Comparison of ENCODE assay signal across 9 mouse cellular contexts in the genomic region with DNA sequence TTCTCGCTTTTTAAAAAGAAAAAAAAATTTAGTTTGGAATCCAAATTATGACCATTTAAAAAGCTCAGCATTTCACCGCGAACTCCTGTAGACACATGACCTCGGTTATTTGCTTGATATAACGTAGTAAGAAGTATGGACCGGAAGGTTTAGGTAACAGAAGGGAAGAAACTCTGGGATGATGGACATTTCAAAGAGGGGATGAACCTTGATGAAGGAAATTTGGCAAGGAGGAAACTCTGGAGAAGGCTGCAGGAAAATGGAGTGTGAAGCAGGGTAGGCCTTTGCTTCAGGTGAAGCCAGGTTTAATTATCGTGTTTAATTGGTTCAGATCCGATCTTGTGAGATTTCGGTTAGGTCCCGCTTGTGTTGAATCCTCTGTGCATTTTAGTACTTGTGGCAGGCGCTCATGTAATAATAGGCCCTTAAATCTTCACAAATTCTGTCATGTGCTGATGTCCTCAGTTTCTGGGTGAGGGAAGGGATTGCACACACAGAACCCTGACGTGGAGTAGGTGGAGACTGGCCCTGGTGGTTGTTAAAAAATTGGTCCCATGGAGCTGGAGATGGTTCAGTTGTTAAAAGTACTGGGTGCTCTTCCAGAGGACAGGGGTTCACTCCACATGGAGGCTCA. TPM values are rescaled to one million over a fixed set of nuclear protein-coding genes. Genes with fewer than 3 reads are reported as not detected.
DNase-seq lines count a peak whose midpoint lies in the region; ATAC-seq and TF ChIP-seq lines count a peak whose summit lies in the region.
"Had no signal": no experiment of that assay in that cellular context is flagged by ENCODE, and none has a peak within 500 bp of the region (broad histone marks: within the 10 kb centered on the region; RNA-seq: fewer than 3 reads in every experiment).

No protein-coding gene starts in this region.

- WGBS in neural tube, embryonic 11.5 days: 39% methylated on average over 12 of the region's 12 CpGs
- WGBS in limb, embryonic 14.5 days: 24% methylated on average over 12 of the region's 12 CpGs
- WGBS in stomach, embryonic 16.5 days: 27% methylated on average over 12 of the region's 12 CpGs

- H3K36me3 ChIP-seq in neural tube, embryonic 11.5 days (ENCODE audit: control insufficient read depth, insufficient read depth, low read length): no peaks in the 10 kb centered on the region; the same call in 1 of the 2 replicates
- H3K36me3 ChIP-seq in limb, embryonic 14.5 days (ENCODE audit: control insufficient read depth, insufficient read depth, low read length): peaks cover 20% of the 10 kb centered on the region
- H3K36me3 ChIP-seq in stomach, embryonic 16.5 days (ENCODE audit: control insufficient read depth, insufficient read depth, low read length): no peaks in the 10 kb centered on the region

- H3K9ac ChIP-seq in neural tube, embryonic 11.5 days (ENCODE audit: low read length): peak overlapping the region; percentile 96
- H3K9ac ChIP-seq in limb, embryonic 14.5 days (ENCODE audit: low read depth, low read length, severe bottlenecking): peak overlapping the region; percentile 95
- H3K9ac ChIP-seq in stomach, embryonic 16.5 days (ENCODE audit: low read length): peak overlapping the region; percentile 86

- H3K27me3 ChIP-seq in neural tube, embryonic 11.5 days (ENCODE audit: control insufficient read depth, insufficient read depth, low read length): no peaks in the 10 kb centered on the region
- no peaks in the 10 kb centered on the region for H3K27me3 ChIP-seq in limb, embryonic 14.5 days (ENCODE audit: control insufficient read depth, insufficient read depth, low read length)
- no peaks in the 10 kb centered on the region for H3K27me3 ChIP-seq in stomach, embryonic 16.5 days (ENCODE audit: control insufficient read depth, insufficient read depth, low read length)

- TF ChIP-seq POLR2A in limb, embryonic 14.5 days (IDR thresholded peaks at IDR 0.05; ENCODE audit: borderline replicate concordance, extremely low read depth, insufficient read depth, insufficient read length): no peak

- H3K27ac ChIP-seq in neural tube, embryonic 11.5 days (ENCODE audit: low read depth, low read length): no peak overlapping the region
- 0 out of 2 replicates have a peak overlapping the region, but pooled peaks have one; percentile 8 for H3K27ac ChIP-seq in limb, embryonic 14.5 days (replicated peaks; ENCODE audit: low read depth, low read length)
- peak overlapping the region; percentile 82 for H3K27ac ChIP-seq in stomach, embryonic 16.5 days (ENCODE audit: low read length)

- DNase-seq in CD4-positive, CD25-positive, alpha-beta regulatory T cell, adult 2 months (ENCODE audit: low read depth, low spot score): peak; percentile 23
- DNase-seq in neural tube, embryonic 11.5 days (ENCODE audit: low spot score): no peak
- DNase-seq in neural tube, embryonic 10.5 days (ENCODE audit: extremely low spot score, low spot score): no peak
- no peak for DNase-seq in limb, embryonic 14.5 days (ENCODE audit: low spot score)
- DNase-seq in layer of hippocampus, adult 8-10 months (ENCODE audit: low spot score in 2 of 2): no peak
- no peak for DNase-seq in cerebellum, adult 8-10 months

- no peaks in the 10 kb centered on the region for H3K9me3 ChIP-seq in neural tube, embryonic 11.5 days (ENCODE audit: control insufficient read depth, low read length)
- H3K9me3 ChIP-seq in limb, embryonic 14.5 days (ENCODE audit: control insufficient read depth, low read length): no peaks in the 10 kb centered on the region
- H3K9me3 ChIP-seq in stomach, embryonic 16.5 days (replicated peaks; ENCODE audit: control insufficient read depth, low read length): no peaks in the 10 kb centered on the region

- H3K4me3 ChIP-seq in neural tube, embryonic 11.5 days (ENCODE audit: low read depth, low read length): peak overlapping the region; percentile 96
- H3K4me3 ChIP-seq in limb, embryonic 14.5 days (replicated peaks; ENCODE audit: low read length): peak overlapping the region; percentile 96
- H3K4me3 ChIP-seq in stomach, embryonic 16.5 days (replicated peaks; ENCODE audit: low read length): peak overlapping the region; percentile 71

- ATAC-seq in CD4-positive, CD25-positive, alpha-beta regulatory T cell, adult 4 months: no peak
- no peak for ATAC-seq in neural tube, embryonic 11.5 days (ENCODE audit: insufficient read depth, low FRiP score, low TSS enrichment)
- no peak for ATAC-seq in limb, embryonic 14.5 days (ENCODE audit: low FRiP score, low read depth)
- no peak for ATAC-seq in stomach, embryonic 16.5 days (ENCODE audit: insufficient read depth, low FRiP score)

- H3K4me1 ChIP-seq in neural tube, embryonic 11.5 days (ENCODE audit: control insufficient read depth, insufficient read depth, low read length): no peaks in the 10 kb centered on the region
- H3K4me1 ChIP-seq in limb, embryonic 14.5 days (ENCODE audit: control insufficient read depth, insufficient read depth, low read length): peaks cover 15% of the 10 kb centered on the region
- H3K4me1 ChIP-seq in stomach, embryonic 16.5 days (ENCODE audit: control insufficient read depth, insufficient read depth, low read length): peaks cover 19% of the 10 kb centered on the region

- peak overlapping the region; percentile 55 for H3K4me2 ChIP-seq in neural tube, embryonic 11.5 days (ENCODE audit: low read depth)
- peak overlapping the region; percentile 71 for H3K4me2 ChIP-seq in limb, embryonic 14.5 days (replicated peaks; ENCODE audit: low read depth, low read length, severe bottlenecking)
- H3K4me2 ChIP-seq in stomach, embryonic 16.5 days (ENCODE audit: low read depth, low read length): peak overlapping the region; percentile 89

RNA-seq across cellular contexts. Expression of a gene that starts 2.2 kb away (rescaled TPM):
- polyA plus RNA-seq in CD4-positive, CD25-positive, alpha-beta regulatory T cell, adult 4 months (2017; shearing (Covaris generic)): 100 to 1,000 TPM; 123 to 134 TPM
- polyA plus RNA-seq in neural tube, embryonic 11.5 days (2014; fragmentation: Nextera tagmentation; extraction: Ambion mirVana): 156 and 164 TPM in 2 replicates
- 80.7 and 103 TPM in 2 replicates for polyA plus RNA-seq in limb, embryonic 14.5 days (2012; rRNA removed)
- polyA plus RNA-seq in limb, embryonic 14.5 days (2014; fragmentation: Nextera tagmentation; extraction: Ambion mirVana): 186 and 189 TPM in 2 replicates
- 144 and 160 TPM in 2 replicates for polyA plus RNA-seq in stomach, embryonic 16.5 days (2015; fragmentation: Nextera tagmentation; extraction: Ambion mirVana)
- 10 to 100 TPM; 67.6 to 70.7 (median 69.0) TPM for total RNA-seq in layer of hippocampus, adult 8-10 months (2022)

RNA-seq across cellular contexts. Expression of a gene that starts 30.5 kb away (rescaled TPM):
- polyA plus RNA-seq in CD4-positive, CD25-positive, alpha-beta regulatory T cell, adult 4 months (2017; shearing (Covaris generic)): not detected
- polyA plus RNA-seq in neural tube, embryonic 11.5 days (2014; fragmentation: Nextera tagmentation; extraction: Ambion mirVana): 0.91 and 3.1 TPM in 2 replicates
- polyA plus RNA-seq in limb, embryonic 14.5 days (2012; rRNA removed): 0.09 and 0.15 TPM in 2 replicates
- polyA plus RNA-seq in limb, embryonic 14.5 days (2014; fragmentation: Nextera tagmentation; extraction: Ambion mirVana): 0.29 TPM in 1 of 2 replicates, not detected in the other
- polyA plus RNA-seq in stomach, embryonic 16.5 days (2015; fragmentation: Nextera tagmentation; extraction: Ambion mirVana): 0.12 and 0.13 TPM in 2 replicates
- 1 to 10 TPM; 2.3 to 4.4 (median 3.5) TPM for total RNA-seq in layer of hippocampus, adult 8-10 months (2022)
- total RNA-seq: gastrocnemius, adult 18-20 months had no signal

RNA-seq across cellular contexts. Expression of a gene that starts 30.7 kb away (rescaled TPM):
- polyA plus RNA-seq in CD4-positive, CD25-positive, alpha-beta regulatory T cell, adult 4 months (2017; shearing (Covaris generic)): 10 to 100 TPM; 53.9 to 62.2 TPM
- polyA plus RNA-seq in neural tube, embryonic 11.5 days (2014; fragmentation: Nextera tagmentation; extraction: Ambion mirVana): 44.1 and 46.5 TPM in 2 replicates
- 13.3 and 17.2 TPM in 2 replicates for polyA plus RNA-seq in limb, embryonic 14.5 days (2012; rRNA removed)
- polyA plus RNA-seq in limb, embryonic 14.5 days (2014; fragmentation: Nextera tagmentation; extraction: Ambion mirVana): 23.7 and 29.5 TPM in 2 replicates
- polyA plus RNA-seq in stomach, embryonic 16.5 days (2015; fragmentation: Nextera tagmentation; extraction: Ambion mirVana): 21.7 and 24.8 TPM in 2 replicates
- 10 to 100 TPM; 18.8 to 19.9 (median 19.3) TPM for total RNA-seq in layer of hippocampus, adult 8-10 months (2022)
